Mouse (Mus musculus): Measurements from ENCODE around the gene Tle2.

Tle2 gene

DNA sequence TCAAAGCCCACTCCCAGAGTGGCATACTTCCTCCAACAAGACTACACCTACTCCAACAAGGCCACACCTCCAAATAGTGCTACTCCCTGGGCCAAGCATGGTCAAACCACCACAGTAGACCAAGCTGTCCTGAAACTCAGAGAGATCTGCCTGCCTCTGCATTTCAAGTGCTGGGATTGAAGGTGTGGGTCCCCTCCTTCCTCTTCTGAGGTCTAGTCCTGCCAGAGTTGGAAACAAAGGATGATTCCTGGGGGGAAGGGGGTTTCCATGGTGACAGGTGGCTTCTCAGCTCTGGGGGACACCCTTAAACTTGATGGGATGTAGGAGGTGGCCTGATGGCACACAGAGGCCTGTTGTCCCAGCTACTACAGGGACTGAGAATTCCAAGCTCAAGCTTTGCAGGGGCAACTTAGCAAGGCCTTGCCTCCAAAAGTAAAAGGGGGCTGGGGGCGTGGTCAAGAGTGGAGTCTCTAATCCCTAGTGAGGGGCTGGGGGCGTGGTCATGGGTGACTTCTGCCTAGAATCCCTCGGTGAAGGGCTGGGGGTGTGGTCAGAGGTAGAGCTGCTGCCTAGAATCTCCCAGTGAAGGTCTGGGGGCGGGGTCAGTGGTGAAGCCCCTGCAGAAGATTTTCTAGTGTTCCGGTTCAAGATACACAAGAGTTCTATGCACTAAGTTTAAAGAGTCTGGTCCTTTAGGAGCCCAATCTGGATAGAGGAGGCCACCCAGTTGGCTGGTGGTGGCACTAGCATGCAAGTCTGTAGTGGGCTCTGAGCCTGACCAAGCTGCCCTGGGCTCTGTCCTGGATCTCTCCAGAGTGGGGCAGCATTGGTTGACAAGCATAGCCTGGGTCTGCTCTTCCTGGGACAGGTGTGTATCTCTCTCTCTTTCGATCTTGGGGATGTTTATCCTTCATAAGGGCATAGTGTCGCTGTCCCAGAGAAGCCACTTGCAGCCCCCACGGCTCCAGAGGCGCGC lies at the start of gene Tle2:
Gene Tle2 (plus strand): TSS at position 481 of the 976 bp plus-strand sequence.
- DNase-seq (ENCODE audit: low spot score in 2 of 2), result no peak

DNA sequence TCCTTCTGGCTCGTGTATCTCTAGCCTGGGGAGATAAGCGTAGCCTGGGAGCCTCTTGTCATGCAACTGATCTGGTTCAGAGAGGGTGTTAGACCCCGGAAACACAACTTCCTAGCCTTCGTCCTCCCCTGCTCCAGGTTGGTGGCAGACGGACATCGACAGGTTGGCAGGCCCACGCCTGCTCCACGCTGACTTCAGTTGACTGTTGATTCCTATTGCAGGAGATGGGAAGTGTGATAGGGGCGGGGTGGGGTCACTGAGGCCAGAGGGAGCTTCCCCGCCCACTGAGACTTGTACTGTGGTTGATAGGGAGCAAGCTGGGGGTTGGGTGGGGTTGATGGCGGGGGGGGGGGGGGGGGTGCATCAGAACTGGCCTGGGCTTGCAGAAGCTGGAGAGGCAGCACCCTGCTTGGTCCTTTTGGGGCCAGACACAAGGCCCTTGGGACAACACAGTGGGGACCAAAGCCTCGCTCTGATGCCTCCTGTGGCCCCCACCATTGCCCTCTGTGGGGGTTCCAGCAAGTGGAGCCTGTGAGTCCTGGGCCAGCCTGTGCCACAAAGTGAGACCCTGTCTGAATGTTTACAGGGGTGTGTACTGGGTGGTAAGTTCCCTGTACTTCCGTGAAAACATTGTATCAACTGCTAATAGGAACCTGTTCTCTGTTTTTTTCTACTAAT lies 49.2 kb upstream of the Tle2 start:
- no peak for DNase-seq (ENCODE audit: low spot score in 2 of 2)

DNA sequence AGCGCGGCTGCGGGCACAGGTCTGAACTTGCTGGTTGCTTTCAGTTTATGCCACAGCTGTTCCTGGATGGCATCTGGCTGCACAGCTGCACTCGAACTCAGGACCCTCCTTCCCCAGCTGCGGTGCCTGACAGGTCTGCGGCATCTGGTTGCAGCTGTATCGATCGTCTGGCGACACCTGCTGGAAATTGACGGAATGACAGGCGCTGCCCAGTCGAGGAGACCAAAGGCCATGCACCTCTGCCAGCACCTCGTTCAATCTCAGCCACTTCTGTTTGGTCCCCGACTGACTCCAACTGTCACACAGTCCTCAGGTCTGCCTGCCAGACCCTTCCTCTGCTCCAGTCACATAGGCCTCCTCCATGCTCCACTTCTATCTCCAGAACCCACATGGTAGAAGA lies 47.6 kb upstream of the Tle2 start:
- DNase-seq (ENCODE audit: low spot score in 2 of 2), result peak; percentile 64 to 75

DNA sequence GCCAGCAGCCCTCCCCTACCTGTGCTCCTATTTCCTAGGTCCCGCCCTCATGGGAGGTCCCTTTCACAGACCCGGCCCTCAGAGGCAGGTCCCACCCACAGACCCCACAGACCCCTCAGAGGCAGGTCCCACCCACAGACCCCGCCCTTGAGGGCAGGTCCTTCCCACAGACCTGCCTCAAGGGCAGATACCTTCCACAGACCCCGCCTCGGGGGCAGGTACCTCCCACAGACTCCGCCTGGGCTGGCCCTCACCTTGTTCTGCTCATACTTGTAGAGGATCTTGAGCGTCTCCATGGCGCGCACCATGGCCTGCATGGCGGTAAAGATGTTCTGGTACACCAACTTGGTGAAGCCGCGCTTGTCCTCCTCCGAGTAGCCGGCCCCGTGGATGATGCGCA lies 39.5 kb upstream of the Tle2 start:
- no peak for DNase-seq (ENCODE audit: low spot score in 2 of 2)

DNA sequence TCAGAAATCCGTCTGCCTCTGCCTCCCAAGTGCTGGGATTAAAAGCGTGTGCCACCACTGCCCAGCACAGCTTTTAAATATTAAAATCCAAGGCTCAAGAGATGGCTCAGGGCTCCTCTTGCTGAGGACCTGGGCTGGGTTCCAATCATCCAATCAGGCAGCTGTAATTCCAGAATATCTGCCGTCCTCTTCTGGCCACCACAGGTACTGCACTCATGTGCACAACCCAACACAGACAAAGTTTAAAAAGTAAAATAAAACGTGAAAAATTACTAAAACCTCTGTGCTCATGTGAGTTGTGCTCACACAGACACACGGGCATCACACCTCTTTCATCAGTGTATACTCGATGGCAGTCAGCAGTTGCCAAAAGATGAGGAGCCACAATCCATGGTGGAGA lies 37.6 kb upstream of the Tle2 start:
- no peak for DNase-seq (ENCODE audit: low spot score in 2 of 2)

DNA sequence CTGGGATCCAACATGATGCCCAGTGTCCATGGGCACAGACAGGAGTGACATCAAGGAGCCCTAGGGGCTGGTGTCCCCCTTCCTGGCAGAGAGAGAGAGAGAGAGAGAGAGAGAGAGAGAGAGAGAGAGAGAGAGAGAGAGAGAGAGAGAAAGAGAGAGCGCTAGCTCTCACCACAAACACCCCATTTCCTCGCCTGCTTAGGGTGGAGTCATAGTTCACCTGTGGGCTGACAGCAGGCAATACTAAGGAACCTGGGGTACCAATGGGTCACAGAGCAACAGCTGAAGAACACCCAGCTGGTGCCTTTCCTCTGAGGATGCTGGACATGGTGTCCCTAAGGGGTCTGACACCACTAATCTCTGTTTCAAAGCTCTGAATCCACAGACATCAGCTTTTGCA lies 36.9 kb upstream of the Tle2 start:
- DNase-seq (ENCODE audit: low spot score in 2 of 2), result no peak

DNA sequence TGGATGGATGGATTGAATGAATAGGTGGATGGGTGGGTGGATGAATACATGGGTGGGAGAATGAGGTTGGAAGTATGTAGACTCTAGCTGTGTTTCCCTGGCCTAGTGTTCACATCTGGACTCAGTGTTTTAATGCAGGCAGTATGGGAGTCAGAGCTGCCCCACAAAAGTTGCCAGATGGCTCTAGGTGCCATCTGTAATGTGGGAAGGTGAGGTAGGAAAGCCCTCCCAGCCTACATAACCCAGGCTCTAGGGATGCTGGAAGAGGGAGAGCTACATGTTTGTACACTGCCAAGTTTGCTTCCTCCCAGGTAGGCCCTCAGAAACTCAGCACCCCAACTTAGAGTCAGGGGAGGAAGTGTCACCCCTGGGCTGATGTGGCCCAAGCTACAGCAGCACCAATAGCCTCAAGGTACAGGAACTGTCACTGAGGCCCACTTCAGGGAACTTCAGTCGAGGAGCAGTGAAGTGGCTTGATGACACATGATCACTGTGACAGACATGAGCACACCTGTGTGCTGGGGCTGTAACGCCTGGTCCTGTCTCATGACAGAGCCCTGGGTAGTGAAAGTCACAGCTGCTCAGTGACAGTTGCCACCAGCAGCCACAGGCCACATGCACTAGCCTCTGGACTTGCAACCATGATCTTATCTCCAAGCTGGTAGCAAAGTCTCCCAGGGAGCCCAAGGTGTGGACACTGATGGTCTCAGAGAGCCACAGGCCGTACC lies 35.9 kb upstream of the Tle2 start:
- DNase-seq (ENCODE audit: low spot score in 2 of 2), result no peak

DNA sequence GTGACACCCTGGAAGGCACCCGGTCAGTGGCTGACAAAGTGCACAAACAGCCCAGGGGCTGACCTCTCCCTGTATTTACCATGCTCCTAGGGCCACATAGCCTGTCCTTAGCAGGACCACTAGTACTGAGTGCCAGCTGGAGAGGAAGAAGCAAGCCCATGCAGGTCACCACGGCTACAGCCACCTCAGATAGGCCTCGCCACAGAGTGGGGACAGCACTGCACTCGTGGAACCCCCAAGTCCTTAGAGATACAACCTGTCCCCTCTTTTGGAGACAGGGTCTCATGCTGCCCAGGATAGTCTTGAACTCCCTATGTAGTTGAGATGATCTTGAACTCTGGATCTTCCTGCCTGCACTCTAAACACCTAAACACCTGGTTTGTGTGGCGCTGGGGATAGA lies 33.0 kb upstream of the Tle2 start:
- no peak for DNase-seq (ENCODE audit: low spot score in 2 of 2)

DNA sequence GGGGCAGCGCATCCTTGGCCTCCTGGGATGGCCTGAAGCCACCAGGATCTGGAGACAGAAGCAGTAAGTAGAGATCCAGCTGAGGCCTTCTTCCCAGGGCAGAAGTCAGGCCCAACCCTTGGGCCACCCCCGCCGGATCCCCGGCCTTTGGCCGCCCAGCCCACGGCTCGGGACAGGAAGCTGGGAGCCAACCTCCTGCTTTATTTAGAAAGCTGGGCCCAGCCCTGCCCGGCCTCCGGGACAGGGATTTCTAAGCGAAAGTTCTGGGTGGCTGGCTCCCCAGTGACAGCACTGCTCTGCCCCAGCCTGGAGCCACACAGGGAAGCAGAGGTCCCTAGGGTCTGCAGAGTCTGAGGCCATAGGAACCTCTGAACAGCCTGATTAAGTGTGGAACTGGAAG lies 32.6 kb upstream of the Tle2 start:
- DNase-seq (ENCODE audit: low spot score in 2 of 2), result no peak

DNA sequence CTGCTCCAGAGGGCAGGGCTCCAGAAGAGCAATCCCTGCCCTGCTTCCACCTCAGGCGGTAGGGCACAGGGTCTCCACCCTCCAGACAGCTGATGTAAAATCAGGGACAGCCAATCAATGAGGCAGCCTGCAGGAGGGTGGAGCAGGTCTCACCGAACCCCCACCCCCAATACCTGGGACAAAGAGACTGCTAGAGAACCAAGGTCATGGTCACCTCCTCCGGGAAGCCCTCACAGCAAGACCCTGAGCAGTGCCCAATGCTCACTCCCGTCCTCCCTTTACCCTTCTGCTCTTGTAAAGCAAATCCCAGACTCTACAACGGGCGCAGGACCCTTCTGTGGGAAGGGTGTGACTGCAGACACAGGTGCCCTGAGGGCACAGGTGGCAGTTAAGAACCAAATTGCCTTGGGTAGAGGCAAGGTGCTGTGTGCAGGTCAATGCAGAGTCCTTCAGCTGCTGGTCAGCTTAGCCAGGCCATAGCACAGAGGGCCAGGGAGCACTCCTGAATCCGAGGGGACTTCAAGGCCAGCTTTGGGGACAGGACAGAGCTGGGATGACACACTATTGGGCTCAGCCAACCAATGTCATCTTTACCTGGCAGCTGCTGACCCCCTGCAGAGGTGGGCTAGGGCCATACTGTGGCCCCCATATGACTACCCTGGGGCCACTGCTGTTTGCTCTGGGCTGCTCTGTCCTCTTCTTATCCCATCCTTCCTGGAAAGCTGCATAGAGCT lies 31.5 kb upstream of the Tle2 start:
- DNase-seq (ENCODE audit: low spot score in 2 of 2), result no peak

DNA sequence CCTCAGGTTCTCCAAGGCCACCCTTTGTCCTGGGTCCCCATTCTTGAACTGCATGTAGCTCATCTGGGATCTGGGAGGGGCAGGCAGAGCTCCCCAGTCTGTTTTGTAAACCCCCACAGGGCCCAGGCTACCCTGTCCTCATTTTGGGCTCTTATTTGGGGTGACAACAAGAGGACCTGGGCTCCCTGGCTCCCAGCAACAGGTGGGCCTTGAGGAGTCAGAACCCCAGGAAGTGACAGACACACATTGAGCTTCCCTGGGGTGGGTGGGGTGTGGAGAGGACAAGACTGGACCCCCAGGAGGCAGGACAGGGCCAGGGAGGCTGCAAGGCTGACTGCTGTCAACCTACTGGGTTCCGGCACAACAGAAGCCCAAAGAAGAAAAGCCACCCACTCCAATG lies 30.7 kb upstream of the Tle2 start:
- DNase-seq (ENCODE audit: low spot score in 2 of 2), result no peak

DNA sequence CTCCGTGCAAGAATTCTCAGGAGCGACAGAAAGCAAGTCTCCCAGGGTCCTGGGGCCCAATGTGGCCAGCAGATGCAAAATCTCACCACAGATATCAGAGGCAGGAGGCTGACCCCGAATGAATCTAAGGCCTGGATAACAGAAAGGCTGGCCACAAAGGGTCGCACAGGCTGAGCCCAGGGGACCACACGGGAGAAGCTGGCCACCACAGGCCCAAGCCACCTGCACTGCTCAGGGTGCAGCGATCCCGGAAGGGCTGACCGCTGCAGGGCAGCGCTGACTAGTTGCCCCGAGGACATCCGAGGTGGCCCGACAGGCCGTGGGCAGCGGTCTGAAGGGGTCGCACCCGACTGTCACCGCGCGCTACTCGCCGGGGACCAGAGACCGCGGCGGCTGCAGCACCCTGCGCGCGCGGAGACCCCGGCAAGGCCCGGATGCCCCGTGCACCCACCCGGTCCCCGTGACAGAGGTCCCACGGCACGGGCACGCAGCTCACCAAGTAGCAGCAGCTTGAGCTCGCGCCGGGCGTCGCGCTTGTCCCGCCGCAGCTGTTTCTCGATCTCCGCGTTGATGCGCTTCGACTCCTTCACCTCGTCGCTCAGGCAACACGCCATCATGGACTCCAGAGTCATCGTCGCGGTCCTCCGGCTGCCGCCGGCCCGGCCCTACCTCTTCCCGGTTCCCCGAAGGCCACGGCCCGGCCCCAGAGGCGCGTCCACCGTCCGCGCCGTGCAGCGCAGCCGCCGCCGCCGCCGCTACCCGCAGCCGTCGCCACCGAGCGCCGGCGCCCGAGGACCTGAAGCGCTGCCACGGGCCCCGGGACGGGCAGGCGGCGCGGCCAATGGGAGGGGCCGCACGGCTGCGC lies 29.8 kb upstream of the Tle2 start:
- peak in 1 of 2 experiments; percentile 50 for DNase-seq (ENCODE audit: low spot score in 2 of 2)

DNA sequence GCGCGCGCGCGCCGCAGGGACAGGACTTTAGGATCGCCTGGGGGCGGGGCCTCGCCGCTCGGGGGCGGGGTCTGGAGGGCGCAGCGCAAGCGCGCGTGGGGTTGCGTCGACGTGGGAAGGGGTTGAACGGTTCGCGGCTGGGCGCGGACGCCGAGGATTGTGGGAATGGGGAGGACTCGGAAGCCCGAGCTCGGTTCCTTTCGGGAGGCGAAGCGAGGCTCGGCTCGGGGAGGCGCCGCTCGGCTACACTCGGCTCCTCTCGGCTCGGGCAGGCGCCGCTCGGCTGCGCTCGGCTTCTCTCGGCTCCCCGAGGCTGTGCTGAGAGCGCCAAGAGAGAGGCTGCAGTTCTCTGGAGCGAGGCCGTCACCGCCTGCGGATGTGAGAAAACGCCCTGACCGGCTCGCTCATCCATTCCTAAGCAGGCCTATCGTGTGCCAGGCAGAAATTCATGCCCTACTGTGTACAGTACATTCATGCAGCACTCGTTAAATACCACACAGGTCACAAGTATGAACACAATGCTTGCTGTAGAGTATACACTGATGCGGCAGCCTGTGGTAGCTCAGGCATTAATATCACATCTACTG lies 29.1 kb upstream of the Tle2 start, which contains the start of gene Gna11:
Gene Gna11 (minus strand): TSS at position 30 of the 587 bp plus-strand sequence.
- DNase-seq (ENCODE audit: low spot score in 2 of 2), result peak; percentile 99 to 100

DNA sequence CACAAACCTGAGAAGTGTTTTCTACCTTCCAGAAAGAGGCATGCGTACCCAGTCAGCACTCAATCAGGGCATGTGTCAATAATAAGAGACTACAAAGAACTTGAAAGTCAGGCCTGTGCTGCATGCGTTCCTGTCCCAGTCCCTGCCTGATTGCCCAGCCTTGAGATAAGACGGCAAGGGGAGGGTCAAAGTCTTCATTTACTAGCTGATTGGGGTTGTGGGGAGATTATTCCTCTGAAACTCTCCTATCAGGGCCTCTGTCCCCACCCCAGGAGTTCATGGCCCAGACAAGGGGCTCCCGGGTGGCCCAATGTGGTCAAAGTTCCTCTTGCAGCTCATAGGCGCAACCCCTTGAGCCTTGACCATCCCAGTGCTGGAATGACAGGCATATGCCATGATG lies 28.0 kb upstream of the Tle2 start:
- DNase-seq (ENCODE audit: low spot score in 2 of 2), result no peak

DNA sequence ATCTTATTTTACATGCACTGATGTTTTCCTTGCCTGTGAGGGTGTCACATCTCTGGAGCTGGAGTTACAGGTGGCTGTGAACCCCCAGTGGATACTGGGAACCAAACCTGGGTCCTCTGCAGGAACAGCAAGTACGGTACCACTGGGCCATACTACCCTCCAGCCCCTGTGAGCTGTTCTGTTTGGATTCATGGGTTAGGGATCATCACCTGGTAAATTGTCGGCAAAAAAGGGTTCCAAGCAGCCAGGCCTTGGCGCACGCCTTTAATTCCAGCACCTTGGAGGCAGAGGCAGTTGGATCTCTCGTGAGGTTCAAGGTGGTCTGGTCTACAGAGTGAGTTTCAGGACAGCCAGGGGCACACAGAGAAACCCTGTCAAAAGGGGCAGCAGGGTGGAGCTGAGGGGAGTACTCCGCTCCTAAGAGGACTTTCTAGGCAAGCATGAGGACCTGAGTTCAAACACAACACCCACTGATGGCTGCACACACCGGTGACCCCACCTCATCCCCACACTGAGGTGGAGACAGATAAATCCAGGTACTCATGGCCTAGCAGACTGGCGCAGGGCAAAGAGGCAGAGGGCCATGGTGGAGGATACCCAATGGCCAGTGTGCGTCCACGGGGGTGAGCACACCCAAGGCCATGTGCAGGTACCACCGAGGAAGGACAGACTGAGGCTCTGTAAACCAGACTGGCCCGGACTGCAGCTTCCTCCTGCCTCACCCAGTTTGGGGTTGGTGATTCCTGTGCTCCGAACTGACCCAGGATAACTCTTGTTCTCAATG lies 27.4 kb upstream of the Tle2 start:
- DNase-seq (ENCODE audit: low spot score in 2 of 2), result no peak

DNA sequence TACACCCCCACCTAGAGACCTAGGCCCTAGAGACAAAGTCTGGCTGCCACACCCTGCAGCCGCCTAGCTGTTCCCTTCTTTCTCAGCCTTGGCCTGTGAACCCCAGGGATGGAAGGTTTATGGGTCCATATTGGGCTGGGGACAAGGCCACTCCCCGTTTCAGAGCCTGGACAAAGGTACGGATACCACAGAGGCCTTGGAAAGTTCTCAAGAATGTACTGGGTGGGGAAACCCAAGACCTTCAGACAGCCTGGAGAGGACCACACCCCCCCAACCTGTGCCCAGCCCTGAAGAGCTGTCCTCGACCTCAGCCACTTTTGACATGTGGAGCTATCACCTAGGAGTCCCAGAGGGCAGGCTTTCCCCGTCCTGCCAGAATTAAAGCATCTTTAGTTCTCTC lies 25.4 kb upstream of the Tle2 start:
- no peak for DNase-seq (ENCODE audit: low spot score in 2 of 2)

DNA sequence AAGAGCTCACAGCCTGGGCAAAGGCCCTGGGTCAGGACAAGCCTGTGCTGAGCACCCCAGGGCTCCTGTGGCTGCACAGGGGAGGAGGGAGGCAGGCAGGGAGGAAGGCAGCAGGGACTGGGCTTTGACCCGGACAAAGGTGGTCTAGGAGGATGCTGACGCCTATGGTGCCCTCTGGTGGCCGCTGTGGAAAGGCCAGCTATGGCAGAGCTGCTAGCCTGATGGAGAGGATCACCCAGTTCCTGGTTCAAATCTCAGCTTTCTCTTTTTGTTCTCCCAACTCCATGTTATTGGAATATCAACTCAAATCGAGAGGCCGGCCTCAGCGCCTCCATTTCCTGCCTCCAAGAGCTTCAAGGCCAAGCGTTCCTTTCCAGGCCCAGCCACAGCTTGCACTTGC lies 24.1 kb upstream of the Tle2 start:
- DNase-seq (ENCODE audit: low spot score in 2 of 2), result peak in 1 of 2 experiments; percentile 49

DNA sequence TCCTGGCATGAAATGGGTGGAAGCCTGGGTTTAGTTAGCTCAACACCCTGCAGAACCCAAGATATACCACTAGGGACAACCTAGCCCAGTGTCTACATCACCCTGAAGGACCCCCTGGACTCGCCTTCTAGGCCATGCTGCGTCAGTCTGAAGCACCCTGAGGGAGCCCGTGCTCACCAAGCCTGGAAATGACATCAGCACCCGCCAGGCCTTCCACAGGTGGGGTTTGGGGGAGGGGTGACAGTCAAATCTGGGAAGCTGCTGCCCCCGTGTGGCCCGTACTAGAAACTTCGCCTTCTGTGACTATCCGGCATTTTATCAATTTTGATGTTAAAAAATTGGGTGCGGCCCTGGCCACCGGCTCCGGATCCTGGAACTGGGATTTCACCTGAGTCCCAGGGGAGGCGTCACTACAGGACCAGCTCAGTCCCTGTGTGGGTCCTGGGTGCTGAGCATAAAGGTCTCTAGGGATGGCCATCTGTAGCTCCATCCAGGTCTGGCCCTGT lies 22.7 kb upstream of the Tle2 start:
- peak; percentile 92 to 93 for DNase-seq (ENCODE audit: low spot score in 2 of 2)

DNA sequence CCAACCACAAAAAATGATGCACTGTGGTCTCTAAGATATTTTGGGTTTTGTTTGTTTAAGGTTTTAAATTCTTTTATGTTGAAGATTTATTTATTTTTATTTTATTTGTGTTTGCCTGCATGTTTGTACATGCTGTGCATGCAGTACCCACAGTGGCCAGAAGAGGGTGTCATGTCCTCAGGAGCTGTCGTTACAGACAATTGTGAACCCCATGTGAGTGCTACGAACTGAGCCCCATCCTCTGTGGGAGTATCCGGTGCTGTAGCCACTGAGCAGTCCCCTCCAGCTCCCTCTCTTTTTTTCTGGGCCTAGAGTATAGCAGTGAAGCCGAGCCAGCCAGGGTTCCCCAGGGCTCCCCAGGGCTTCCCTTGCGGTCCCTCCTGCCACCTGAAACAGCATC lies 21.1 kb upstream of the Tle2 start:
- DNase-seq (ENCODE audit: low spot score in 2 of 2), result peak in 1 of 2 experiments; percentile 42

Data from right cerebral cortex, postnatal 10 days (tissue).